Mouse (Mus musculus) cerebellum, postnatal 25 days (tissue): ENCODE data around the gene Lyl1.

Source experiments
- DNase-seq, 2 experiments: peaks; one replicate each; pipeline ENCODE4 v3.0.0; 2021; ENCODE audit warnings: mixed read lengths in 2 of 2

The Lyl1 gene

DNA sequence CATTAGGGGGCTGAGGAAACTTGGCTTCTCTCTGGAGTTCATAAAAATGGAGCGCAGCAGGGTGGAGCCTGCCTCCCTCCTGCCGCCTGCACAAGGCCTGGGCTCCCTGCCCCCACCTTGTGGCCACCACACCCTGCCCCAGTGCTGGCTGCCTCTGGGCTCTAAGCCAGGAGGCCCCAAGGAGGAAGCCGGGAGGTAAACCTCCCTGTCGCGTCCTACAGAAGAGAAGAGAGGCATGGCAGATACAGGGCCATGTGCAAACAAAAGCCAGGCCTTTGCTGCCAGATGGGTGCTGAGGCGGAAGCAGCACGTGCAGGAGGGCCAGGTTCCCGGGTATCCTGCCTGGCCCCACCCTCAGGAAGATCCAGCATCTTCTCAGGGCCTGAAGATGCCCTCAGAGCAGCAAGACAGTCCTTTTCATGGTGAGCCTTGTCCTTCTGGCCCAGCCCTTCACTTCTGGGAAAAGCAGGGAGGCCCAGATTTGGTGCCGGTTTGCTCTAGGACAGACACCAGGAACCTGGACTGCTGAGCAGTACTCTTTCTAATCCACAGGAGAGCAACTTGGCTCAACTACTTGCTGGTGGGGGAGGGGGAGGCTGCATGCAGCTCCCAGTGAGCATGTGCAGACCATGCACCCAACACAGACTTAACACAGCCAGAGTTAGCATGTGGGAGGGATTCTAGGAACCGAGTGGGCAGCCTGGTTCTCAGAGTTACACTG, 21.8 kb downstream of the Lyl1 start, which contains the start of gene G430095P16Rik:
Gene G430095P16Rik, plus strand, starts transcription at position 158 of the 721 bp plus-strand sequence.
- DNase-seq = peak; percentile 72 to 75

DNA sequence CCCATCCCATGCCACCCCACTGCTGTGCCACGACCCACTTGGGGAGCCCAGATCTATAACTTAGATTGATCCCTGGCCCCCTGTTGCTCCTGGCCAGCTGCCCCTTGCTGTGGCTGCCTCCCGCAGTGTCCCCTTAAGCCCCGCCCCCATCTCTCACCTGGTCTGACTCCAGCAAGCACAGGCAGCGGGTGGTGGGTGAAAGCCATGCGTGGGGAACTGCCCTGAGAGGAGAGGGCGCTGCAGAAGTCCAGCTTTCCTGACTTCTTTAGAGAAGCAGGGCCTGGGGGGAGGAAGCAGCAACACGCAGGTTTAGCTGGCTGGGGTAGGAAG, 22.3 kb downstream of the Lyl1 start:
- peak in 1 of 2 experiments; percentile 66 for DNase-seq

DNA sequence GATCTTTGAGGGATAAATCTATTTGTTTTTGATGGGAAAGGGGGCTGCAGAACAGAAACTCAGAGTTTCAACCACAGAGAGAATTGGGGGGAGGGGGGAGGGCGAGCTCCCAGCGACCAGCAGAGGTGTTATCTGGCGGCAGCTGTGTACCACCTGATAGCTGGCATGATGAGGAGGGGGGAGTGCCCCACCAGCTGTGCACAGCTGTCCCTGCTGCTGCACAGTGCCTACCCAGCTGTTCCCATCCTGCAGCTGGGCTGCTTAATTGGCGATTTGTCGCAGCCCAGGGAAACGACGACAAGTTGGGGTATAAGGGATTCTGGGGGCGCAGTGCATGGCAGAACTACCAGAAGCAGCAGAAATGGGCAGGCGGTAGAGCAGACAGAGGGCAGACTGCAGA, 23.4 kb downstream of the Lyl1 start:
- no peak for DNase-seq

- DNase-seq = no peak
These were observed 24.1 kb downstream of the Lyl1 start for GRCm38 (mm10) chr8:84725246-84725940.

- peak; percentile 55 to 63 for DNase-seq
These were observed 24.6 kb downstream of the Lyl1 start for GRCm38 (mm10) chr8:84725941-84726259.

- DNase-seq = peak in 1 of 2 experiments; percentile 45
These were observed 27.2 kb downstream of the Lyl1 start for GRCm38 (mm10) chr8:84728474-84728873.

GRCm38 (mm10) chr8:84729921-84730362, 28.7 kb downstream of the Lyl1 start:
- DNase-seq = peak; percentile 81 to 83

DNA sequence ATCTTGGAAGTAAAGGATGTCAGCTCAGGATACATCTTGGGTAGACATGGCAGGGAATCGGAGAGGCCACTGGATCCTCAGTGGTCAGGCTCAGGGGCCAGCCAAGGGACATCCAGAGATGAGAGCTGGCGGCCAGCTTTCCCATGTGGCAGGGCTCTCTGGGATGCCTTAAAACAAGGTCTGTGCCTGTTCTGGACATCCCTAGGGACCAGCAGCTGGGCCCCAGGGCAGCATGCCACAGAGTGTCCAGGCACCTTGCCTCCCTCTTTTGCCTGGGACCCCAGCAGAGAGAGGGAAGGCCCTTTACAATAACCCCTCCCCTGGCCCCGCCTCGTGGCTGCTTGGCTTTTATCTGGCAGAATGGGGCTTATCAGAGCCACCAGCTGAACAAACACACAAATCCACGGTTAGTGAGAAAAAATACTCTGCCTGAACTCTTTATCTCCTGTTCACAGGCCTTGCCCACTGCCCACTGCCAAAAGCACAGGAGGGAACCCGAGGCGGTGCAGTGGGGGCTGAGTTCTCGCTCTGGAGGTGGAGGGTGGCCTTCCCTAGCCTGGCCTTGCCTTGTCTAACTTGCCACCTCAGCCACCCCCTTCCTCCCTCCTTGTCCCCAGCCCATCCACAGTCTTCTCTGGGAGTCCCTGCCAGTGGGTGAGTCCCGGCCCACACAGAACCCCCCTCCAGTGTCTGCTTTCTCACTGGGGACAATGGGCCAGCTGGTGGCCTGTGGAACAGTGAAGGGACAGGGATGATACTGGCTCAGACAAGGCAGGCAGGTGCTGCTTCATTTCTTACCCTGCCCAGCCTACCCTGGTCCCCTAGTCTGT, 29.5 kb downstream of the Lyl1 start:
- peak; percentile 59 to 60 for DNase-seq

DNA sequence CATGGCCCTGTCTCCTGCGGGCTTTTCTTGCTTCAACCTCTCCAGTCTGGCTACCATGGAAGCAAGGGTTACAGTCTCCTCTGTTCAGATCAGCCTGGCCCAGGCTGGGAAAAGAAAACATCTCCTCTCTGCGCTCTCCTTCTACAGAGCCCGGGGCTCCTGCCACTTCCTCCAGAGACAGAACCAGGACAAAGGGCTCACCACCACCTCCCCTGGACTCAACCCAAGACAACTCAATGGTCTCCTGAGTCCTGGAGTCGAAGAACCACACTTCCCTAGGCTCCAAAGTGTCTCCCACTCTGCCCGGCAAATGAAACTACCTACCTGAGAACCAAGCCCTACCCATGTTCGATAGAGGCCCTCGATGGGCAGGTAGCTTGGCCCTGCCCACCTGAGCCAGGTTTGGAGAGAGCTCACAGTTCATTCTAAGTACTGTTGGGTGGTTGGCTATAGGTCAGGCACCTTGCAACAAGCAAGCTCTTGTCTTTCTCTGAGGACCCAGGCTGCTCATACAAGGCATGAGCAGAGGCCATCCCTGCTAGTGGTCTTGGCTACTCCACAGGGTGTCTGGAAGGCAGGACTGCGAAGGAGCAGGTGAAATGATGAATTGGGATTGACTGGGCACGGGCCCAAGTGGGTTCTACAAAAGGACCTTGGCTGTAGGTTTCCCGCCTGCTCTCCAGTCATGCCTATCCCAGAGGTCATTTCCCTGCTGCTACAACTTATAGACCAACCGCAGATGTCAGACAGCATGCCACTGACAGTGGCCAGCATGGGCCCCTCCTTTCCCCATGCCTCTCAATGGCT, 30.3 kb downstream of the Lyl1 start:
- peak in 1 of 2 experiments; percentile 63 for DNase-seq

DNA sequence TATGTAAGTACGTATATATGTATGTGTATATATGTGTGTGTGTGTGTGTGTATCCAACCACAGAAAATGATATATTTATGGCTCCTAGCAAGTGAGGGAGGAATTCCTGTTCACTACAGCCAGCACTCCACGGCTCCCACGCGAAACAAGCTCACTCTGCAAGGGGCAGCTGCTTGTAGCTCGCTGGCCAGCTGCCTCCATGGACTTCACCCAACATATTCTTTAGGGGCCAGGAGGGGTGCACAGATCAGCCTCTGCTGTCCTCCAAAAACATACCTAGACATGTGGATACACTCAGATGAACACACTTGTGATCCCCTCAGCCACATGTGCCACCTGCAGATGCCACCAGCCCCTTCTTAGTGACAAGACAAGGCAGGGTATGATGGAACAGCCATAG, 31.3 kb downstream of the Lyl1 start:
- no peak for DNase-seq

- no peak for DNase-seq
These were observed 31.7 kb downstream of the Lyl1 start for GRCm38 (mm10) chr8:84732996-84733395.

DNA sequence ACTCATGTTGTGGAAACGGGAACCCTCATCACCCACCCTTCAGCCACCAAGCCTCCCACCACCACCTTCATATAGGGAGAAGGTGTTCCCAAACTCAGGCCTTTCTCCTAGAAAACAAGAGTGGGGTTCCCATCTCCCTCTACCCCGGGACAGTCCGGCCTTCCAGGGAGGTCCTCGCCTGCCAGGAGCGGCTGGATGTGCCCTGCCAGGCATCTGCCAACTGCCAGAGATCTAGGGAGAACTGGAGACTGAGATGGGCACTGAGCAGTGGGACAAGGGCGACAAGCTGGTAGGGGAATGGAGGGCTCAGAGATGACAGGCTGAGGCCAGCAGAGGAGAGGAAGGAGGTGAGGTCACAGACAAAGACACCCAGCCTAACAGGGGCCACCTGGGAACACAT, 32.7 kb downstream of the Lyl1 start:
- no peak for DNase-seq

GRCm38 (mm10) chr8:84734680-84735079, 33.4 kb downstream of the Lyl1 start:
- no peak for DNase-seq

- no peak for DNase-seq
These were observed 34.3 kb downstream of the Lyl1 start for GRCm38 (mm10) chr8:84735597-84735996.

DNA sequence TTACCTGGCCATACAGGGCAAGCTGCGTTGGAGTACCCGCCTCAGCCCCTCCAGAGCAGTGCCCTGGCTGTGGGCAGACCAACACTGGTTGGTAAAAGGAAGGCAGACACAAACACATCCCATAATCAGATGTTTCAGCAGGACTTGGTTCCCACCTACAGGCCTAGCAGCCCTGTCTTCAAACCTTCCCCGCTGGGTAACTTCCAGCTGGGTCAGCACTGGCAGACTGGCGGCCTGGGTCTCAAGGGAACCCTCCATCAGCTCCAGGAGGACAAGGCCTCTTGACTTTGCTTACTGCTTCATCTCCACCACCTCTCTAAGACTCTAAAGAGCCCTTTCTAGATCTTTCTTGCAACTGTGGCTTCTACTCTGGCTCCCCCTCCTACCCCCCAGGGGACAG, 35.3 kb downstream of the Lyl1 start:
- no peak for DNase-seq

GRCm38 (mm10) chr8:84737608-84738007, 36.4 kb downstream of the Lyl1 start:
- DNase-seq = peak; percentile 88 to 90

- no peak for DNase-seq
These were observed 37.0 kb downstream of the Lyl1 start for GRCm38 (mm10) chr8:84738266-84738665.

GRCm38 (mm10) chr8:84738715-84739400, 37.6 kb downstream of the Lyl1 start:
- peak in 1 of 2 experiments; percentile 58 for DNase-seq

GRCm38 (mm10) chr8:84739401-84739742, 38.1 kb downstream of the Lyl1 start:
- DNase-seq = no peak

DNA sequence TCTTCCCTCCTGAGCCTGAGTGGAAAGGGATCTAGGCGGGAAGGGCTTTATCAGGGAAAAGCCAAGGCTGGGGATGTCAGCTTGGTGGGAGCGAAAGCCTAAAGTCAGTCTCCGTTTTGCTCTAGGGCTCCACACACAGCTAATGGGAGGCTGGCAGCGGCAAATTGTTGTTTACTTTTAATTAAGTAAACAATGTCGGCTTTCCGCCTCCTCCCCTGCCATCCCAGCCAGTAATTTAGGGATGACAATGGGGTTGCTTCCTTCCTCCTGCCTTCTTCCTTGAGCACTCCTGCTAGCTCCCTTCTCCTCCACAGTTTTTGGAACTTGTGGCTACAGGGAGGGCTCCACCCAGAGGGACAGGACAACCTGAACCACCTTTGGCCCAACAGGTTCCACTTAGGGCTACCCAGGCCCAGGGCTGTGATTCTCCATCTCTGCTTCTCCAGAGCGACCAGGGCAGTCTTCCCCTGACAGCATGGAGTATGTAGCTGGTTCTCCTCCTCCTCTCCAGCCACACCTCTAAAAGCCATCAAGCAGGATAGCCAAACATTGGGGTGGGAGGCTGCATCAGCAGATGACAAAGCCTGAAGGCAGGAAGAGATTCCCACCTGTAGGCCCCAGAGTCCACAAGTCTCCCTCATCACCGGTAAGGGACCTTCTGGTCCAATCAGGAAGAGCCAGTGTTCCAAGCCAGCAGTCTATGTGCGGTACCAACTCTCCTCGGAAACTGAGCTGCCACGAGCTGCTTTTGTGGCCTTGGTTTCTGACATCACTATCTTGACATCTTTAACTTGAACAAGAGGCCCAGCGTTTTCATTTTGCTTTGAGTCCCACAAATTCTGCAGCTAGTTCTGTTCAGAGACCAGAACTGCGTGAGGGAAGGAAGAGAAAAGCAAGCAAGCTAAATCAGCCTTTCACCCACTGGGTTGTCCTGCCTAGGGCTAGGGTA, 39.9 kb downstream of the Lyl1 start:
- no peak for DNase-seq
